Mouse (Mus musculus) erythroblast, embryonic 14.5 days (primary cell): ENCODE measurements around the gene Fam160b1.

Experiments used
- GATA1 ChIP-seq: IDR thresholded peaks from 2 replicates; pipeline ENCODE4 v1.6.1; 2012; ENCODE audit warnings: low read length, inconsistent platforms, mixed read lengths
- TAL1 ChIP-seq: IDR thresholded peaks from 3 replicates; pipeline ENCODE4 v1.6.1; 2012; ENCODE audit warnings: low read length, inconsistent platforms, mixed read lengths

GRCm38 (mm10) chr19:57349096-57349495, 11.4 kb upstream of the Fam160b1 start:
- TF ChIP-seq GATA1 (no peak), TAL1 (no peak)
